Mouse (Mus musculus): ENCODE measurements around the gene Lrrn4cl. TPM values are rescaled to one million over a fixed set of nuclear protein-coding genes. Genes with fewer than 3 reads are reported as not detected.
"Not testable (repeated sequence)": the region's sequence is repeated elsewhere in the genome, so short reads cannot be mapped to it uniquely, and the experiment has no call there.

Lrrn4cl gene
- 1 to 10 TPM; 3.5 to 4.2 TPM for total RNA-seq (2021)
- long read RNA-seq, experiment 1, partial matches to known transcripts: 0 of 1 reads
- long read RNA-seq, experiment 1, other reads (novel, unspliced or antisense): 0 of 1 reads
- long read RNA-seq, experiment 2, partial matches to known transcripts: 2 of 7 reads
- long read RNA-seq, experiment 2, other reads (novel, unspliced or antisense): 1 of 7 reads

DNA sequence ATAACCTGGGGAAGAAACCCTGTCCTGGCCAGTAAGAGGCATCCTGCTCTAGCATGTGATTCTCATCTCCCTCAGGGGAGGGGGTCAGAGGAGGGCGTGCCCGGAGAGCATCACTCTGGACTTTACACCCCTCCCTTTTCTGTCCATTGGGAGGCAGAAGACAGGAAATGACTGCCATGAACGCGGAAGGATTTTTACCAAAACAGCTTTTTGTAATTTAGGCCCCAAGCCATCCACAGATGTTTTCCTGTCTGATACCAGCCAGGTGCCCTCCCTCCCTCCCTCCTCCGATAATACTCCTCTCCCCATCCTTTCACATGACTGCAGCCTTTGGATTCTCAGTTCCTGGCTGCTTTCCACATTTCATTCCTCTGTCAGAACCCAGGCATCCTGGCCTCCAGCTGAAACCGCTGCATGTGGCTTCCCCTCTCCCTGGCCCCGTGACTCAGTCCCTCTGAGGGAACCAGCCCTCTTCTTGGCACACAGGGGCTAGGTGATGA lies at the start of gene Lrrn4cl:
Gene Lrrn4cl, plus strand, starts transcription at position 367 of the 500 bp plus-strand sequence.
- no peak for DNase-seq (ENCODE audit: low spot score in 2 of 2)

DNA sequence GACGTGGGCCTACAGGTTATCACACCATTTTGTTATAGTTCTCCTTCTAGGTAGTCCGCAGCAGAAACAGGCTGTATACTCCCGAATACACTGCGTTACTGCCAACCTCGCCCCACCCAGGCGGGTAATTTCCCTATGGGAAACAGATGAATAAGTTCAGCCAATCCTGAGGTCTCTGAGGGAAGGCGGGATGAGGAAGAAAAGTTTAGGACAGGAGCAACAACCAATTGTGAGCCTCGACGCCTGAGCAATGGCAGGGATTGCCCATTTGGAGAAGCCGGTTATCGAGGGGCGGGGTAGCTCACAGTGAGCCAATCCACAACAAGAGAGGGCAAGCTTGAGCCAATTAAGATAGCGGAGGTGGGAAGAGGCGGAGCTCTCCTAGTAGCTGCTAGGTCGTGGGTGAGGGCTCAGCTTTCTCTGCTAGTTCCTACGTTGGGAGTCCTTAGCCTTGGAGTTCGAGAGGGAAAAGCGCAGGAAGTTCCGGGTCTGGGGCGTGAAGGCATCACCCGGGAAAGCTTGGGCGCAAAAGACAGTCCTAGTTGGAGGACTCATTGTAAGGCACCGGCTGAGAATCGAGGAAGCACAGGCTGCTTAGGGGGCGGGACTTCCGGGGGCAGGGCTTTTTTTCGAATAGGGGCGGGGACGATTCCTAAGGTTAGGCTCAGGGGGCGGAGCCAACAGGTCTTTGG lies 48.3 kb upstream of the Lrrn4cl start, which contains the start of gene Zbtb3:
Gene Zbtb3, plus strand, starts transcription at position 426 of the 692 bp plus-strand sequence.
- peak; percentile 64 to 92 for DNase-seq (ENCODE audit: low spot score in 2 of 2)

DNA sequence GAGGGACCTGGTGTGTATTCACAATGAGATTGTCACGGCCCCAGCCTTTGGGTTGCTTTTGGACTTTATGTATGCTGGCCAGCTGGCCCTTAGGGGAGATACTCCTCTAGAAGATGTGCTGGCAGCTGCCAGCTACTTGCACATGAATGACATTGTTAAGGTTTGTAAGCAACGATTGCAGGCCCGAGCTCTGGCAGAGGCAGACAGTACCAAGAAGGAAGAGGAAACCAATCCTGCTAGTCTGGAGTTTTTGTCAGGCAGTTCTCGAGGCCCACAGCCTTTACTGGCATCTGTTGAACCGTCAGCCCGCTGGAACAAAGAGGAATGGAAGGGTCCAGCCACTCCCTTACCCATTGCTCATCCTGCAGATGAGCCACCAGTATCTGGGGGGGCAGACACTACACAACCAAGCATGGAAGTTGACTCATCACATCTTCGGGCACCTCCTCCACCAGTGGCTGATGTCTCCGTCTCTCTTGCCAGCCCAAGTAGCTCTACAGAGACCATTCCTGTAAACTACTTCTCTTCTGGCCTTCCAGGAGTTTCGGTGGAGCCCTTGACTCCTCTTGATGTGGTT lies 47.3 kb upstream of the Lrrn4cl start:
- no peak for DNase-seq (ENCODE audit: low spot score in 2 of 2)

DNA sequence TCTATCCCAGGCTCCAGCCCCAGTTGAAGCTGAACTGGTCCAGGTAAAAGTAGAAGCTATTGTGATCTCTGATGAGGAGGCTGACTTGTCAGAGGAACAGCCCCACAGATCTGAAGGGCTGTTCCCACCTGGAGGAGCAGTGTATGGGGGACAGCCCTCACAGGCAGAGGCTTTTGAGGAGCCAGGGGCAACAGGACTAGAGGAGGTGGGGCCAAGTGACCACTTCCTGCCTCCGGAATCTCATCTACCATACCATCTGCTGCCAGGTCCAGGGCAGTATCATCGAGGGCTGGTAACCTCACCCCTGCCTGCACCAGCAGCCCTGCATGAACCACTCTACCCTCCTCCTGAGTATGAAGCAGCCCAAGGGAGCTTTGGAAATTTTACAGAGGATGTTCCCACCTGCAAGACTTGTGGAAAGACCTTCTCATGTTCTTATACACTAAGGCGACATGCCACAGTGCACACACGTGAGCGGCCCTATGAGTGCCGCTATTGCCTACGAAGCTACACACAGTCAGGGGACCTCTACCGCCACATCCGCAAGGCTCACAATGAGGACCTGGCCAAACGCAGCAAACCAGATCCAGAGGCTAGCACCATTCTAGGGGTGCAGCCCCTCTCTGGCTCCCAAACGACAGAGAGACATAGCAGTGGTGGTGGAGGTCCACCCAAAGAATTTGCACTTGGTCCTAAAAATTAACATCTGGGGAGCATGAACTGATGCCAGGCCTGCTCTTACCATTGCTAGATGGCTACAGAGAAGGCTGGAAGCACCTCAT lies 46.5 kb upstream of the Lrrn4cl start:
- no peak for DNase-seq (ENCODE audit: low spot score in 2 of 2)

DNA sequence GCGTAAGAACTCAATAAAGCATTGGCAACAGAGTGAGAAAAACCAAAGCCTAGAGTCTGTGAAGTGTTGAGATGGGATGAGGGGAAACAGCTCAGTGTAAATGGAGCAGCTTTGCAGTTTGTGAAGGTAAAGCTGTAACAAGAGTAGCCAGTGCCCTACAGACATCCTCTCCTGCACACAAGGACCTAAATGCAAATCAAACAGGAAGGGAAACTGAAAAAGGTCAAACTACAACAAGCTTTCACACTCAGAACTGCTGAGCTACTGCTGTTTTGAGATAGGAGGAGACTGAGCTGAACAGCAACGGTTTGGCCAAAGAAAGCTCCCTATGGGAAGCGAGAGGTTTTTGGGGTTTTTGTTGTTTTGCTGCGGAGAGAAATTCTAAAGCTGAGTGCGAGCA lies 43.8 kb upstream of the Lrrn4cl start:
- no peak for DNase-seq (ENCODE audit: low spot score in 2 of 2)

DNA sequence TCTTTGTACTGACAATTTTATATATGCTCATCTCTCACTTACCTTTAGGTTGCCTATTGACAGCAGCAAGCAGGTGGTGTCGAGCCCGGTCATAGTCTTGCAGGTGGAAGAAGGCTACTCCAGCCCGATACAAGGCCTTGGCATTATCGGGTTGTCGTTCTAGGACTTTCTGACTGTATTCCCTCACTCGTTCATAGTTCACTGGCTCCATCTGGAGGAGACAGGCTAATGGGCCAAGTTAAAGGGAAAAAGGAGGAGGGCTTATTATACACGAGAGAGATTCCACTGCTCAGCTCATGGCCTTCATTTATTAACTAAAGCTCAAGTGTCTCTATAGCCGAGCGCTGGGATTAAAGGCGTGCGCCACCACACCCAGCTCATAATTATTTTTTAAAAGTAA lies 34.8 kb upstream of the Lrrn4cl start:
- DNase-seq (ENCODE audit: low spot score in 2 of 2): no peak

DNA sequence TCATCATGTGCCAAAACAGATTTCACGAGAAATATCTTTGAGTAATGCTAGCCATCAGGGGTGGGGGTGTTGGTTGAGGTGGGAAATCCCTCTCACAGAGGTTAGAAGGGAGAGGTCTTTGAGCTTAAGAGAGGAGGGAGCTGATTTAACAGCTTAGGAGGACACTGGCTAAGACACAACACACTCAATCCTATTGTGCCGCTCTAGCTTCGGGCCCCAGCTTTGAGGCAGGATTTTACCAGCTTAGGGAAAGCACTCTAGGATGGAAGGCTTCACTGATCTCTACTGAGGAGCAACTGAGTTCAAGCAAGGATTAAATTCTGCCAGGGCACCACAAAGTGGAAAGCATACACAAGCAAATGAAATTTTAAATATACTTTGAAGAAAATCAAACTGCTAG lies 33.6 kb upstream of the Lrrn4cl start:
- DNase-seq (ENCODE audit: low spot score in 2 of 2): no peak

DNA sequence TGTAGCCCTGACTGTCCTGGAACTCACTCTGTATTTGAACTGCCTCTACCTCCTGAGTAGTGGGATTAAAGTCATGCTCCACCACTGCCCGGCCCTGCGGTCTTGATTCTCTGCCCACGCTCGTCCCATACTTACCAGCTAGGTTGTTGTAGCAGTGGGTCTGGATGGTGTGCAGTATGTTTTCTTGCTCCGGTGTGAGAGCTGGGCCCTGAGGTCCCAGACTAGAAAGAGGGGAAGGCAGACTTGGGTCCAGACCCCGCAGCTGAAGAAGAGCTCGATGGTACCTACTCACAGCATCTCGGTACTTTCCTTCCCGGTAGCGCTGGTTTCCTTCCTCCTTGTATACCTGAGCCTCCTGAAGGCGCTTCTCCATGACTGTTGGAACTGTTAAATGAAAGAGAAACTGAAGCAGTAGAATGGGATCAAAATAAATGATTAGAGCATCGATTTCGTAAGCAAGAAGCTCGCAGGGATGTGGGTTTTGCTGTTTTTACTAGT lies 32.2 kb upstream of the Lrrn4cl start:
- DNase-seq (ENCODE audit: low spot score in 2 of 2): no peak

DNA sequence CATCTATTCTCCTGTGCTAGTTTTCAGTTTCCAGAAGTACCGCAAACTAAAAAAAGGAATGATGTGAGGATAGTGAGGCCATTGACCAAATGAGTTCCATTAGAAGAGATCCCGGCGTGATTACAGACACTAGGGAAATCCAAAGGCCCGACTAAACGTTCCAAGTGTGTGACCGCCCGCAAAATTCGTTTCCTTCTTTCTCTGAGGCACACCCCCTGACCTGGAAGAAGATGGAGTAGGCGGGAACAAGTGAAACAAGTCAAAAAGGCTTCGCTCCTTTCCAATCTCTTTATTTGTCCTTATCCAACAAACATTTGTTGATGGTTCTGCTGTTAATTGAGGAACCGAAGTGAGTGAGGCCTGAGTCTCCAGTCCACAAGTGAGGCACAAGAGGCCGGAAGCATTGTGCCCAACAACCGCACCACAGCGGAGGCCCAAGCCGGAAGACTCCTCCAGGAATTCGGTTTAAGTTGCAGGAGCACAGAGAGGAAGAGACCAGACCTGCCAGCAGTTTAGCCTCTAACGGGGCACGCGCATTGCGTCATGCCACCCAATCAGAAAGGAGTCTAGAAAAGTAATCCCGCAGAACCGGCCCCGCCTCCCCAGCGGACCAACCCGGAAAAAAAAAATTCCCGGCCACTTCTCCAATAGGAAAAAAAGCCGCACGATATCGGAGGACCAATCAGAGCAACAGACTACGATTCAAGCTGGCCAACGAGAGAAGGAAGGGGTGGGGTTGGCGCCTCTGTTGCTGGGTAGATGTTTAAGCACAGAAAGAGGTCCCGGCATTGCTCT lies 31.6 kb upstream of the Lrrn4cl start, which contains the start of gene Ttc9c:
Gene Ttc9c, minus strand, starts transcription at position 533 of the 795 bp plus-strand sequence.
- peak; percentile 76 to 92 for DNase-seq (ENCODE audit: low spot score in 2 of 2)

DNA sequence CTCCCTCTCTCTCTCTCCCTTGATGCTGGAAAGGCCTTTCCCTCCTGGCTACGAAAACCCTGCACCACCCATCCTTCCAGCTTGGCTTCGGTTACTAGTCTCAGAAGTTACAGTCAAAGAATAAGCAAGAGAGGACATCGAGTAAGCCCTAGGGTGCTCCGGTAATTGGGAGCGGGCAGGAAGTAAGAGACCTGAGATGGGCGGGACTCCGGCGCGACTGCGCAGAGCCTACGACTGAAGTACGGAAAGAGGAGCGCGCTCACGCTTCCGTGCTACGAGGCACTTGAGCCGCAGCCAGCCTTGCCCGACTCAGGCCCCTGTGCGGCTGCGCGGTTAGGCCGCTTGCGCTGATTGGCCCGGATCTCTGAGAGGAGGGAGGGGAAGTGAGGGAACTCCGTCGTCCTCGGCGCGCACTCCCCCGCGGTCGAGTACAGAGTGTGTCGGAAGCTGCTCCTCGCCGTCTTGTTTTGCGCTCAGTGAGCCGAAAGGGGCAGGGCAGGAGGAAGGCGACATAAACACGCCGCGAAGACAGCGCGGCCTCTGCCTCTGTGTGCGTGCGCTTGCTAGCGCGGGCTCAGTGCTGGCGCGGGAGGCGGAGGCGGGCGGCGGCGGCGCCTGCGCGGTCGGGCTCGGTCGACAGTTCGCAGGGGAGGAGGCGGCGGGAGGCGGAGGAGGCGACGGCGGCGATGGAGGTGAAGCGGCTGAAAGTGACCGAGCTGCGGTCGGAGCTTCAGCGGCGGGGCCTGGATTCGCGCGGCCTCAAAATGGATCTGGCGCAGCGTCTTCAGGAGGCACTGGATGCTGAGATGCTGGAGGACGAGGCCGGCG lies 30.8 kb upstream of the Lrrn4cl start, which contains the start of gene Hnrnpul2:
Gene Hnrnpul2, plus strand, starts transcription at position 415 of the 828 bp plus-strand sequence.
- DNase-seq (ENCODE audit: low spot score in 2 of 2): peak; percentile 95 to 97

DNA sequence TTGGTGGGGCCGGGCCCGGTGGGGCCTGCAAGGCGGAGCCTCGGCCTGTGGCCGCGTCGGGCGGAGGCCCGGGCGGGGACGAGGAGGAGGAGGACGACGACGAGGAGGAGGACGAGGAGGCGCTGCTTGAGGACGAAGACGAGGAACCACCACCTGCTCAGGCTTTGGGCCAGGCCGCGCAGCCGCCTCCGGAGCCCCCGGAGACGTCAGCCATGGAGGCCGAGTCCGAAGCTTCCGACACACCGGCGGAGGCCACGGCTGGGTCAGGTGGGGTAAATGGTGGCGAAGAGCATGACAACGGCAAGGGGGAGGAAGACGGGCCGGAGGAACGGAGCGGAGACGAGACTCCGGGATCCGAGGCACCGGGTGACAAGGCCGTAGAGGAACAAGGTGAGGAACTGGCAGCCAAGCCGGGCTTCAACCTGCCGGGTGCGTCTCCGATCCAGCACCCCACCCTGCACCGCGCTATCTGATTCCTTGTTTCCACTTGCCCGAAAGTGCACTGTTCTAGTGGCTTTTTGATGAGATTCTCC lies 30.1 kb upstream of the Lrrn4cl start:
- DNase-seq (ENCODE audit: low spot score in 2 of 2): peak in 1 of 2 experiments; percentile 30

DNA sequence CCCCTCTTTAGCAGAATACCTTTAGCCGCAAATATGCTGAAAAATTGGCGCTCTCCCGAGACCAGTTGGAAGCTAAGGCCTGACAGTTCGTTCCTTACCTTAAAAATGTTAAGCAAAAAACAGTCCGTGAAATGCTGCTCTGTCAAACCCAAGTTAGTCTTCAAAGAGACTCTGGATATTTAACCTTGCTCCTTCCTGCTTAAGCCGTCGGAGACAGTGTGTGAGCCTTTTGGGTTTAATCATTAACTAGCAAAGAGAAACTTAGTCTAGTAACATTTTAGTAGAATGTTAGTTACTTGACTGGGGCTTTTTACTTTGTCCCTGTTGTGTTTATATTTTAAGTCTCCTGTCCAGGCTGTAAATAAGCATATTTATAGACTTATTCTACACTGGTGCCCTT lies 29.4 kb upstream of the Lrrn4cl start:
- no peak for DNase-seq (ENCODE audit: low spot score in 2 of 2)

DNA sequence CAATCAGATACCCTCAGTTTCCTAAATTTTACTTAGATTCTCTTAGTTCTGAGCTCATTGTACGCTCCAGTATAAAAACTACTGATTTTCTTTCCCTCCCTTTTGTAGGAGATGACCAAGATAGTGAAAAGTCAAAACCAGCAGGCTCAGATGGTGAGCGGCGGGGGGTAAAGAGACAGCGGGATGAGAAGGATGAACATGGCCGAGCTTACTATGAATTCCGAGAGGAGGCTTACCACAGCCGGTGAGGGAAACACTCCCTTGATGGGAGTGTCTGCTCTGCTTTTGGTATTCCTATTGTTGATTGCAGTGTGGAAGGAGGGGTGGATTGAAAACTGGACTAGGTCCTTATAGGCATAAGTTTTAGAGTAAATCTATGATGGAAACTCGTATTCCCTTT lies 27.9 kb upstream of the Lrrn4cl start:
- DNase-seq (ENCODE audit: low spot score in 2 of 2): no peak

DNA sequence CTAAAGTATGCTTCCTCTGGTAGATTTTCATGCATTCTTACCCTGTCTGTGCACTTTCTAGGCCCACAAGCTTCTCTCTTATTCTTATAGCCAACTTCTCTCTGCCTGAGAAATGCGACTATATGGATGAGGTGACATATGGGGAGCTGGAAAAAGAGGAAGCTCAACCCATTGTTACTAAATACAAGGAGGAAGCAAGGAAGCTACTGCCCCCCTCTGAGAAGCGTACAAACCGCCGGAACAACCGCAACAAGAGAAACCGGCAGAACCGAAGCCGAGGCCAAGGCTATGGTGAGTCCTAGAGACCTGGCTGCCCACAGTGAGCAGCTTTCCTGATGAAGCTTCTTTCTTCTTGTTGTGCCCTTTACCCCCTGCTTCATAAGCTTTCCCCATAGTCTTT lies 20.9 kb upstream of the Lrrn4cl start, which contains the start of gene AC129217.1:
Gene AC129217.1, plus strand, starts transcription at position 114 of the 400 bp plus-strand sequence.
- no peak for DNase-seq (ENCODE audit: low spot score in 2 of 2)

DNA sequence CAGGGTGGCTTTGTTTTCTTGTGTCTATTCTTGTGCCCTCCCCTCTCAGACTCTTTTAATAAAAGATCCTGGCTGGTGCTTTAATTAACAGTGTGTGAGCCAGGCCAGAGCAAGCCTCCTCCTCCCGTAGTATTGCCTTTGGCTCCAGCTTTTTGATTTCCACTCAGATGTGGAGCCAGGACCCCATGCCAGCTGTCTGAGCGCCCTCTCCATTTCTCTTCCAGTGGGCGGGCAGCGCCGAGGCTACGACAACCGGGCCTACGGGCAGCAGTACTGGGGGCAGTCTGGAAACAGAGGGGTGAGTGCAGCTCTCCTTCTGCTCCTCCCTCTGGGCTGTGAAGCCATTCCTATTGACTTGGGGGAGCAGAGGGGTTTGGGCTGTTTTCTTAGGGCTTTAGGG lies 19.9 kb upstream of the Lrrn4cl start:
- no peak for DNase-seq (ENCODE audit: low spot score in 2 of 2)

DNA sequence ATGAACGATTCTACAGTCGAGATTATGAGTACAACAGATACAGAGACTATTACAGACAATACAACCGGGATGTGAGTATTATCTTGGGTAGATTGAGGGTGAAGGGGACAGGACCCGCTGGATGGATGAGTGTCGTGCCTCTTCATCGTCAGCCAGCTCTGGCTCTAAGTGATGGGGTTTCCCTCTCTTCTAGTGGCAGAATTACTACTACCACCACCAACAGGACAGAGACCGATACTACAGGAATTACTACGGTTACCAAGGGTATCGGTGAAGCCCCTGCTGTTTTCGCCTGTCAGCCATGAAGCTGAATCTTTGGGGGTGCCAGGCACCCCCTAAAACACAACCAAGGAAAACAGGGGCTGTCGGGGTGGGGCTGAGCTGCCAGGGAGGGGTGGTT lies 19.3 kb upstream of the Lrrn4cl start:
- no peak for DNase-seq (ENCODE audit: low spot score in 2 of 2)

DNA sequence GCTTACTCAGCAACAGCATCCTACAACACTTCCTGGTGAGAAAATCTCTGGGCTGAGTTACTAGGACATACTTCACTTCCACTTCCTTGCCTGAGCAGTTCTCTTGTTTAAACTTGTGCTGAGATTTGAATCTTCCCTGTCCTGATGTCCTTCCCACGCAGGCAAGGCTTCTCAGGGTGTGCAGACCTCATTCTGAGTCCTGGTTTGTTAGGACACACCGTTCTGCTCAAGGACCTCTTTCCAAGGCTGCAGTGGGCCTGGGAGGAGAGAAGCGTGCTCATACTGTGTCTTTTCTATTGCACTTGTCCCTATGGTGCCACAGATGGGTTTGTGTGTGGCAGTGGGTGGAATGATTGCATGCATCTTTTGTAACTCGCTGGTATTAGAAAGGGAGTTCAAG lies 17.6 kb upstream of the Lrrn4cl start:
- no peak for DNase-seq (ENCODE audit: low spot score in 2 of 2)

DNA sequence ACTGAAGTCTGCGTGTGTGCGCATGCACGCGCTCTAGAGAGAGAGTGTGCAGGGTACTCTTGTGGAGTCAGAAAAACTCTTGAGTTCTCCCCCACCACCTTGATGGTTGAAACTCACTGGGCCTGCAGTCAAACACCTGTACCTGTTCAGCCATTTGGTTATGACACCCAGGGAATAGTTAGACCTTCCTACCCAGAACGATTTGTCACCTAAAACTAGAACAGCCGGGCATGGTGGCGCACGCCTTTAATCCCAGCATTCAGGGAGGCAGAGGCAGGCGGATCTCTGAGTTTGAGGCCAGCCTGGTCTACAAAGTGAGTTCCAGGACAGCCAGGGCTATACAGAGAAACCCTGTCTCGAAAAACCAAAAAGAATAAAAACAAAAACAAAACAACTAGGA lies 14.2 kb upstream of the Lrrn4cl start:
- DNase-seq (ENCODE audit: low spot score in 2 of 2): not testable (repeated sequence)

DNA sequence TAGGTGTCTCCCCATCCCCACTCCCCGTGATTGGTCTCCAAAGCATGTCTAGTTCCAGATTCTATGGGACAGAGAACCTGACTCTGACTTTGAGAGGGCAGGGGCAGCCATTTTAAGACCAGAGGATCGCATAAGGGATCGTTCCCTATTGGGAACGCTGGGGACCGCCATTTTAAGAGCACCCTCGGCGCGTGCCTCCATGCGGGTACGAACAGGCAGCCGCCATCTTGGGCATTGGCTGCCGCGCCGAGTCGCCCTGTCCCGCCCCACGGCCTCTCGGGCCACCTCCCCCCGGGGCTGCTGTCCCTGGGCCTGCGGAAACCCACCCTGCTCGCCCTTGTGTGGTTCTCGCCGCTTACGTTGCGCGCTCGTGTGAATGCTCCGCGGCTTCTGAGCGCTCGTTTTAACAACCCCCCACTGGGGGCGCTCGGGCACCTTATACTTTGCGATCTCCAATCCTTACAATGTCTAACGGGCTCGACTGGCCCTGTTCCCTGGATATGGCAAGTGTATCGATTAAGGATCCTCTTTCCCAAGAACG lies 13.2 kb upstream of the Lrrn4cl start, which contains the start of gene Bscl2:
Gene Bscl2, plus strand, starts transcription at position 217 of the 541 bp plus-strand sequence.
- peak; percentile 58 to 72 for DNase-seq (ENCODE audit: low spot score in 2 of 2)
